10 mouse cellular contexts compared by ENCODE assay signal in genomic region chr14:57827284-57827683, GRCm38 (mm10). TPM values are rescaled to one million over a fixed set of nuclear protein-coding genes. Genes with fewer than 3 reads are reported as not detected.
DNase-seq lines count a peak whose midpoint lies in the region; ATAC-seq and TF ChIP-seq lines count a peak whose summit lies in the region.
"Had no signal": no experiment of that assay in that cellular context is flagged by ENCODE, and none has a peak within 500 bp of the region (broad histone marks: within the 10 kb centered on the region; RNA-seq: fewer than 3 reads in every experiment).

No protein-coding gene starts in this region.

- DNase-seq in heart, postnatal 36 days: no peak
- DNase-seq in hindbrain, embryonic 11.5 days (ENCODE audit: low spot score): no peak
- DNase-seq in cerebellum, adult 9-10 months: no peak
- no peak for DNase-seq in adrenal gland, postnatal 10 days
- DNase-seq in frontal cortex, adult 2 months (ENCODE audit: extremely low spot score in 1 of 2, low spot score in 1 of 2): no peak
- DNase-seq: kidney, adult 18-20 months had no signal

- no peak for TF ChIP-seq CTCF in ES-Bruce4 (IDR thresholded peaks at IDR 0.05; ENCODE audit: low read depth, low read length)

- H3K4me2 ChIP-seq in heart, embryonic 12.5 days: peak overlapping the region; percentile 73
- peak overlapping the region; percentile 74 for H3K4me2 ChIP-seq in hindbrain, embryonic 11.5 days (replicated peaks; ENCODE audit: low read depth, low read length)
- peak overlapping the region; percentile 62 for H3K4me2 ChIP-seq in midbrain, embryonic 13.5 days (replicated peaks)

- ATAC-seq in heart, embryonic 12.5 days (ENCODE audit: insufficient number of reproducible peaks, low FRiP score): no peak
- no peak for ATAC-seq in hindbrain, embryonic 11.5 days (ENCODE audit: low FRiP score)
- no peak for ATAC-seq in midbrain, embryonic 13.5 days

- no peak overlapping the region for H3K27ac ChIP-seq in heart, embryonic 12.5 days (ENCODE audit: poor library complexity, severe bottlenecking)
- no peak overlapping the region for H3K27ac ChIP-seq in ES-Bruce4 (ENCODE audit: insufficient read depth, low read length)
- no peak overlapping the region for H3K27ac ChIP-seq in hindbrain, embryonic 11.5 days (ENCODE audit: low read depth, low read length)
- peak overlapping the region; percentile 90; the same call in 1 of the 2 replicates for H3K27ac ChIP-seq in midbrain, embryonic 13.5 days

- WGBS in heart, embryonic 12.5 days: 74% methylated on average over 1 of the region's 1 CpGs
- WGBS in hindbrain, embryonic 11.5 days: 79% methylated on average over 1 of the region's 1 CpGs
- 81% methylated on average over 1 of the region's 1 CpGs for WGBS in midbrain, embryonic 13.5 days

- H3K36me3 ChIP-seq in heart, embryonic 12.5 days: peaks cover 4% of the 10 kb centered on the region
- H3K36me3 ChIP-seq in ES-Bruce4 (ENCODE audit: control insufficient read depth, insufficient read depth, low read length, poor library complexity, severe bottlenecking): peaks cover 9% of the 10 kb centered on the region
- H3K36me3 ChIP-seq in hindbrain, embryonic 11.5 days (ENCODE audit: control insufficient read depth, insufficient read depth, low read length): no peaks in the 10 kb centered on the region
- H3K36me3 ChIP-seq in midbrain, embryonic 13.5 days: no peaks in the 10 kb centered on the region

- no peaks in the 10 kb centered on the region for H3K9me3 ChIP-seq in heart, embryonic 12.5 days (replicated peaks)
- no peaks in the 10 kb centered on the region for H3K9me3 ChIP-seq in ES-Bruce4 (replicated peaks; ENCODE audit: control insufficient read depth, insufficient read depth, low read length, poor library complexity, severe bottlenecking)
- H3K9me3 ChIP-seq in hindbrain, embryonic 11.5 days (ENCODE audit: control insufficient read depth, low read length): no peaks in the 10 kb centered on the region
- no peaks in the 10 kb centered on the region for H3K9me3 ChIP-seq in midbrain, embryonic 13.5 days

- no peak for TF ChIP-seq EP300 in ES-Bruce4 (IDR thresholded peaks at IDR 0.05; ENCODE audit: insufficient read depth, low read depth, low read length)

- intact Hi-C loops in heart, postnatal 36 days (cut with DNase I): loop anchor here (2.0 to 10.0 kb wide), 7 partner anchors 28 to 1375 kb away; partner anchors contain the start of genes Ift88, Micu2, Rcbtb1 and Sap18

- H3K9ac ChIP-seq in heart, embryonic 12.5 days: peak overlapping the region; percentile 80
- peak overlapping the region; percentile 79 for H3K9ac ChIP-seq in ES-Bruce4 (ENCODE audit: low read depth, poor library complexity, severe bottlenecking)
- peak overlapping the region; percentile 88 for H3K9ac ChIP-seq in hindbrain, embryonic 11.5 days (ENCODE audit: low read depth, low read length)
- H3K9ac ChIP-seq in midbrain, embryonic 13.5 days (replicated peaks): peak overlapping the region; percentile 83

- H3K27me3 ChIP-seq in heart, embryonic 12.5 days (replicated peaks): no peaks in the 10 kb centered on the region
- H3K27me3 ChIP-seq in ES-Bruce4 (ENCODE audit: control insufficient read depth, insufficient read depth, low read length, poor library complexity, severe bottlenecking): no peaks in the 10 kb centered on the region
- no peaks in the 10 kb centered on the region for H3K27me3 ChIP-seq in hindbrain, embryonic 11.5 days (ENCODE audit: control insufficient read depth, insufficient read depth, low read length)
- H3K27me3 ChIP-seq in midbrain, embryonic 13.5 days: no peaks in the 10 kb centered on the region
- H3K27me3 ChIP-seq: Patski had no signal

- no peak for TF ChIP-seq POLR2A in ES-Bruce4 (IDR thresholded peaks at IDR 0.05; ENCODE audit: insufficient read depth, low read length)

- H3K4me3 ChIP-seq in heart, embryonic 12.5 days: peak overlapping the region; percentile 65
- peak overlapping the region; percentile 17 for H3K4me3 ChIP-seq in ES-Bruce4 (ENCODE audit: low read depth, low read length)
- H3K4me3 ChIP-seq in hindbrain, embryonic 11.5 days (ENCODE audit: low read depth, low read length): peak overlapping the region; percentile 71
- peak overlapping the region; percentile 70 for H3K4me3 ChIP-seq in midbrain, embryonic 13.5 days (replicated peaks)

- H3K4me1 ChIP-seq in heart, embryonic 12.5 days (replicated peaks): peaks cover 17% of the 10 kb centered on the region
- no peaks in the 10 kb centered on the region for H3K4me1 ChIP-seq in ES-Bruce4 (ENCODE audit: control insufficient read depth, insufficient read depth, low read length)
- H3K4me1 ChIP-seq in hindbrain, embryonic 11.5 days (replicated peaks; ENCODE audit: control insufficient read depth, insufficient read depth, low read length): 0 out of 2 replicates have a peak, but pooled peaks cover 3% of the 10 kb centered on the region
- peaks cover 19% of the 10 kb centered on the region for H3K4me1 ChIP-seq in midbrain, embryonic 13.5 days (replicated peaks)

RNA-seq across cellular contexts. Expression of gene Mrpl57, which starts 1.2 kb away (rescaled TPM):
- polyA plus RNA-seq in heart, embryonic 12.5 days (2016; fragmentation: Nextera tagmentation; extraction: Ambion mirVana): 124 and 129 TPM in 2 replicates
- total RNA-seq in heart, postnatal 36 days (2021): 10 to 100 TPM; 71.7 to 73.0 TPM
- polyA plus RNA-seq in ES-Bruce4 (2011; ENCODE audit: insufficient read depth, insufficient read length, low read depth, missing spikeins): 72.3 and 76.0 TPM in 2 replicates
- 127 and 131 TPM in 2 replicates for polyA plus RNA-seq in hindbrain, embryonic 11.5 days (2014; fragmentation: Nextera tagmentation; extraction: Ambion mirVana)
- polyA plus RNA-seq in midbrain, embryonic 13.5 days (2015; fragmentation: Nextera tagmentation; extraction: Ambion mirVana): 139 and 152 TPM in 2 replicates
- total RNA-seq in adrenal gland, postnatal 10 days (2021): 100 to 1,000 TPM; 109 to 115 TPM
- 58.6 and 64.8 TPM in 2 replicates for polyA plus RNA-seq in frontal cortex, adult 2 months (2012; rRNA removed)

RNA-seq across cellular contexts. Expression of gene Ska3, which starts 1.3 kb away (rescaled TPM):
- polyA plus RNA-seq in heart, embryonic 12.5 days (2016; fragmentation: Nextera tagmentation; extraction: Ambion mirVana): 31.7 and 33.9 TPM in 2 replicates
- total RNA-seq in heart, postnatal 36 days (2021): under 1 TPM; 0.22 to 0.47 TPM
- polyA plus RNA-seq in ES-Bruce4 (2011; ENCODE audit: insufficient read depth, insufficient read length, low read depth, missing spikeins): 51.8 and 64.1 TPM in 2 replicates
- polyA plus RNA-seq in hindbrain, embryonic 11.5 days (2014; fragmentation: Nextera tagmentation; extraction: Ambion mirVana): 37.2 and 44.5 TPM in 2 replicates
- polyA plus RNA-seq in midbrain, embryonic 13.5 days (2015; fragmentation: Nextera tagmentation; extraction: Ambion mirVana): 17.3 and 17.5 TPM in 2 replicates
- total RNA-seq in adrenal gland, postnatal 10 days (2021): 1 to 10 TPM; 3.6 to 5.6 TPM
- 0.50 and 0.67 TPM in 2 replicates for polyA plus RNA-seq in frontal cortex, adult 2 months (2012; rRNA removed)

RNA-seq across cellular contexts. Expression of gene Sap18, which starts 29.3 kb away (rescaled TPM):
- 18.6 and 19.4 TPM in 2 replicates for polyA plus RNA-seq in heart, embryonic 12.5 days (2016; fragmentation: Nextera tagmentation; extraction: Ambion mirVana)
- 10 to 100 TPM; 81.8 to 89.4 TPM for total RNA-seq in heart, postnatal 36 days (2021)
- polyA plus RNA-seq in ES-Bruce4 (2011; ENCODE audit: insufficient read depth, insufficient read length, low read depth, missing spikeins): 76.9 and 98.1 TPM in 2 replicates
- polyA plus RNA-seq in hindbrain, embryonic 11.5 days (2014; fragmentation: Nextera tagmentation; extraction: Ambion mirVana): 22.8 and 33.7 TPM in 2 replicates
- 25.8 and 26.9 TPM in 2 replicates for polyA plus RNA-seq in midbrain, embryonic 13.5 days (2015; fragmentation: Nextera tagmentation; extraction: Ambion mirVana)
- total RNA-seq in adrenal gland, postnatal 10 days (2021): 10 to 100 TPM; 55.4 to 75.9 TPM
- polyA plus RNA-seq in frontal cortex, adult 2 months (2012; rRNA removed): 26.4 and 42.7 TPM in 2 replicates

Comparison
In these comparisons a context has a peak if more than half of its experiments do, and no peak if none do; other contexts are left out.
1. H3K4me3 ChIP-seq: peak in every context shown above with its lines; median percentile 71 in hindbrain, embryonic 11.5 days; 70 in midbrain, embryonic 13.5 days; 65 in heart, embryonic 12.5 days; 17 in ES-Bruce4.
2. RNA of gene Ska3, which starts 1.3 kb away (polyA plus RNA-seq): 51.8 to 64.1 TPM in ES-Bruce4, 37.2 to 44.5 TPM in hindbrain, embryonic 11.5 days, 31.7 to 33.9 TPM in heart, embryonic 12.5 days and 17.3 to 17.5 TPM in midbrain, embryonic 13.5 days; 0.50 to 0.67 TPM in frontal cortex, adult 2 months; every median in the first group is over 10 times any median in the second.
3. Peak in every context shown above with its lines, with median percentiles within 50 percentile points of each other: H3K4me2 ChIP-seq and H3K9ac ChIP-seq.